Mouse (Mus musculus): ENCODE results near the gene Timm9.

DNA sequence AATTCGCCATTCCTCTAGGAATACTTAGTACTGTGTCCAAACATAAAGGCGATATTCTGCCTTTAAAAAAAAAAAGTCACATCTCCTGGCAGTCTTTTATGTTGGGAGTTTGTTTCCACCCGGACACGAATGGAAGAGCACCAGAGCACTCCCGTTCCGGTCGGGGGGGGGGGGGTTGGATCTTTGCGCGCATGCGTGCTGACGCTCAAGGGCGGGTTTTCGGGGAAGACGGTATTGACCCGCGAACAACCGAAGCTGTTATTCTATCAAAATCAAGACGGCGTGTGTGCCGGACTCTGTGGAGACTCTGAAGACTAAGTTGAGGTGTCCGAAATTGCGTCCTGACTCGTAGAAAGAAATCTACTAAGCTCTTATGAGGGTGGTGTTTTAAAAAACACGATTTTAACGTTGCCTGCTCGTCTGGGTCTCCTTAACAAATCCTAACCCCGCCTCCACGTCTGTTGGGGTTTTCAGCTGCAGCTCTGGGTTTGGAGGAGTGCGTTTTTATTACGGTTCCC lies 549 bp upstream of the Timm9 start:
- TF ChIP-seq CTCF (IDR thresholded peaks at IDR 0.05; ENCODE audit: low read depth) (no peak), EP300 (IDR thresholded peaks at IDR 0.05; ENCODE audit: low read depth) (peak; percentile 29; the same call in 1 of the 2 replicates)

Data from heart, postnatal 0 days (tissue).